Mouse (Mus musculus) liver, embryonic 12.5 days (tissue): ENCODE data around the gene Gm5105. TPM values are rescaled to one million over a fixed set of nuclear protein-coding genes. Genes with fewer than 3 reads are reported as not detected.

Experiments
- ATAC-seq: fragments of 200-750 bp; cut with Nextera tagmentation; 2 replicates; pipeline ENCODE4 v1.8.0; 2017; ENCODE audit warnings: moderate number of reproducible peaks, mild to moderate bottlenecking, moderate library complexity
- H3K27ac ChIP-seq: fragments of 300-500 bp; sonication (generic); 2 replicates; pipeline ENCODE4 v1.5.1; 2016; ENCODE audit warnings: mild to moderate bottlenecking
- H3K27me3 ChIP-seq: fragments of 300-500 bp; sonication (generic); replicated peaks from 2 replicates; pipeline ENCODE4 v1.6.1; 2016; ENCODE audit warnings: mild to moderate bottlenecking, moderate library complexity
- H3K36me3 ChIP-seq: fragments of 300-500 bp; sonication (generic); 2 replicates; pipeline ENCODE4 v1.6.1; 2016; ENCODE audit warnings: mild to moderate bottlenecking, moderate library complexity
- H3K4me1 ChIP-seq: fragments of 300-500 bp; sonication (generic); 2 replicates; pipeline ENCODE4 v1.6.1; 2016
- H3K4me2 ChIP-seq: fragments of 300-500 bp; sonication (generic); 2 replicates; pipeline ENCODE4 v1.6.1; 2016; ENCODE audit warnings: mild to moderate bottlenecking, moderate library complexity
- H3K4me3 ChIP-seq: fragments of 300-500 bp; sonication (generic); 2 replicates; pipeline ENCODE4 v1.5.1; 2016; ENCODE audit warnings: mild to moderate bottlenecking, moderate library complexity
- H3K9ac ChIP-seq: fragments of 300-500 bp; sonication (generic); 2 replicates; pipeline ENCODE4 v1.6.1; 2016; ENCODE audit warnings: mild to moderate bottlenecking, moderate library complexity
- H3K9me3 ChIP-seq: fragments of 300-500 bp; sonication (generic); replicated peaks from 2 replicates; pipeline ENCODE4 v1.6.1; 2016; ENCODE audit warnings: mild to moderate bottlenecking, moderate library complexity
- WGBS: fragments of 180-500 bp; shearing (Covaris S2); methylation state at CpG from one replicate; pipeline ENCODE4 v1.1.7; 2016; ENCODE audit not compliant: insufficient replicate concordance; 5-methylcytosine and 5-hydroxymethylcytosine counted together
- polyA plus RNA-seq: library from polyadenylated mRNA; unstranded; fragments of >200 nt; fragmentation: Nextera tagmentation; extraction: Ambion mirVana; gene quantifications from 2 replicates; pipeline ENCODE4 v1.2.1, GENCODE M21; 2016

Gene Gm5105
- polyA plus RNA-seq, 1 experiment from 2014 or later, result not detected

DNA sequence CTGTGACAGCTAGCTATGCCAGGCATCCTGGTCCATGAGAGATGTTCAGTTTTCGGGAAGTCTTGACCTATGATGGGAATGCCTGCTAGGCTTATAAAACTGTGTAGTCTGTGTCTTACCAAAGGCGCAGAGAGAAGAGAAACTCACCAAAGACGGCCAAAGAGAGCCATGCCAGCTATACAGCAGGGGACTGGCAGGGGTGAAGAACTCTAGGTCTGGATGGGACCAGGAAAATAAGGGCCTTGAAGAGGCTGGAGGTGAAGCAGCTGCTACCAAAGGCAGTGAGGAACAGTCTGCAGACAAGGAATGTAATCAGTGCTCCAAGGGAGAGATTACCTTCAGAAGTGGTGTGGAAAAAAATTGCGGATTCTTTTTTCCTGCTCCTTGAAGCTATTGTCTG, 16.7 kb upstream of the Gm5105 start:
- no peaks in the 10 kb centered on the region for H3K4me1 ChIP-seq
- WGBS, result 63% methylated on average over 4 of the region's 4 CpGs
- H3K4me2 ChIP-seq, result no peak overlapping the region
- no peak overlapping the region for H3K9ac ChIP-seq
- H3K4me3 ChIP-seq, result no peak overlapping the region
- no peak for ATAC-seq
- no peak overlapping the region for H3K27ac ChIP-seq
- H3K9me3 ChIP-seq, result no peaks in the 10 kb centered on the region
- no peaks in the 10 kb centered on the region for H3K27me3 ChIP-seq
- no peaks in the 10 kb centered on the region for H3K36me3 ChIP-seq

DNA sequence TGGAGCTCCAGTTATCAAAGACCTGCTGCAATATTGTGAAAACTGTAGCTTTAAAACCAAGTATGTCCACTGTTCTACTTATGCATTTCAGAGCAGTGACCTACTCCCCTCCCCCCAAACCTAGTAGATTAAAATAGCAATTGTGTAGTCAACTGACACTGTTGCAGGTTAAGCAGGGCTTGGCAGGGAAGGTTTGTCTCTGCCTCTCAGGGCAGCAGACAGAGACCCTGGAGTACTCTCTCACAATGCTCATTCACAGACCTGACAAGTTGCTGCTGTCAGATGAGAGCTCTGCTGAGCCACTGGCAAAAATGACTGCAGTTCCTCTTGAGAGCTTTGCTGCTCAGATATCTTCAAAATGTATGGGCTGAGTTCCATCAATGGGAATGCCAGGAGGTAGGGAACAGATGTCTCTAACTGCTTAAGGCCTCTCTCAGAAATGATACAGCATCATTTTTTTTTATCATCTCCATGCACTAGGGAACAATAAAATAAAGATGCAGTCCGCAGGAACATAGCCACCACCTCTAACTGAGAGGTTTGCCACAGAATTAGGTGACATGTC, 16.0 kb upstream of the Gm5105 start:
- Histone ChIP-seq H3K9ac (no peak overlapping the region), H3K27ac (no peak overlapping the region), H3K4me2 (no peak overlapping the region), H3K4me1 (no peaks in the 10 kb centered on the region), H3K9me3 (no peaks in the 10 kb centered on the region), H3K36me3 (no peaks in the 10 kb centered on the region), H3K4me3 (no peak overlapping the region), H3K27me3 (no peaks in the 10 kb centered on the region)
- no peak for ATAC-seq
- 72% methylated on average over 1 of the region's 1 CpGs for WGBS

DNA sequence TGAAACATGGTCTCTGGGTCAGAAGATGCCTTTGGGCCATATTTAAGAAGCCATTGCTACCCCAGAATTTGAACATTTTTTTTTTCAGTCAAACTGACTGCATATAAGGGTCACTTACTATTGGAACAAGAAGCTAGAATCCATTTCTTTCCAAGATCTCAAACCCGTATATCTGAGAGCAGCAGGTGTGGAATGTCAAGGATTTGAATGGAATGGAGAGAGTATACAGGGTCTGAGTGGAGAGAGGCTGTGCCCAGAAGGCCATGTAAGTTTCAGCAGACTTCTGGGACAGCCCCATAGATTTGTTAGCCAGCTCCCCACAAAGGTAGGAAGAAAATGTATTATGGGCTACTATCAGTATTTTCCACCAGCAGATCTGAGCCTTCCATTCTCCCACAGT, 11.5 kb upstream of the Gm5105 start:
- H3K4me2 ChIP-seq, result no peak overlapping the region
- no peaks in the 10 kb centered on the region for H3K9me3 ChIP-seq
- WGBS, result 68% methylated on average over 1 of the region's 1 CpGs
- ATAC-seq, result no peak
- H3K36me3 ChIP-seq, result no peaks in the 10 kb centered on the region
- H3K4me3 ChIP-seq, result no peak overlapping the region
- no peaks in the 10 kb centered on the region for H3K4me1 ChIP-seq
- no peak overlapping the region for H3K9ac ChIP-seq
- H3K27me3 ChIP-seq, result no peaks in the 10 kb centered on the region
- H3K27ac ChIP-seq, result no peak overlapping the region

DNA sequence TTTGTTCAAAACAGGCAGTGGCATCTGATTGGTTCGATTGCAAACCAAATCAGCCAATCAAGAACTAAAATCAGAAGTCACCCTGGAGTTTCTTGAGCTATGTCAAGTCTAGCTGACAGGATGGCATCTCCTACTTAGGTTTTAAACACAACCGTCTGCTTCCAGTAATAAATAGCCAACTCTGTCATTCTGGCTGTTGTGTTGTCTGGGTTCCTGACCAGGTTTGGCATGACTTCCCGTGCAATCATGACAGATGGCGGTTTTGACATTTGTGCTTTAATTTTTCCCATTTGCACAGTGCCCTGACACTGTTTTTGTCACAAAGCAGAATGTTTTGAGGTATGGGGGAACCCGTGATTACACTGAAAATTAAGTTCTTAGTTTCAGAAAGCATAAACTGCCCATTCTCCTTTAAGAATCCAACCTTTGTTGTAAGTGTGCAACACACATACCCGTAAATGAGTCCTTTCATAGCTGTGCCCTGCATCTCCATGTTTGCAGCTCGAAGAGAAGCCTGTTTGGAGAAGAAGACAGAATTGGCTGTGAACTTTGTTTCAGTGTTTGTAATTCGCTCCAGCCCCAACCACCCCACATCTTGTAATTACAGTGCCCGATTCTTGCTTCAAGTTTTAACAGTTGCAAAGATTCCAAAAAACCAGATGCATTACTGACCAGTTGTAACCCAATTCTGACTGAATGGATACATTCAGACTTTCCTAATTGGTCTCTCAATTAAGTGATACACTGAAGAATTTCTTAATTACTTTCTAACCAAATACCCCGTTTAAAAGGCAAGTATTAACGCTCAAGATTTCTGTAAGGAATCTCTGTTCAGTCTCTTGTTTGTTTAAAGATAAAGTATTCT, 10.5 kb upstream of the Gm5105 start:
- no peaks in the 10 kb centered on the region for H3K9me3 ChIP-seq
- H3K36me3 ChIP-seq, result no peaks in the 10 kb centered on the region
- H3K9ac ChIP-seq, result no peak overlapping the region
- no peak for ATAC-seq
- 70% methylated on average over 11 of the region's 11 CpGs for WGBS
- no peak overlapping the region for H3K27ac ChIP-seq
- H3K27me3 ChIP-seq, result no peaks in the 10 kb centered on the region
- no peak overlapping the region for H3K4me3 ChIP-seq
- H3K4me2 ChIP-seq, result no peak overlapping the region
- H3K4me1 ChIP-seq, result no peaks in the 10 kb centered on the region

DNA sequence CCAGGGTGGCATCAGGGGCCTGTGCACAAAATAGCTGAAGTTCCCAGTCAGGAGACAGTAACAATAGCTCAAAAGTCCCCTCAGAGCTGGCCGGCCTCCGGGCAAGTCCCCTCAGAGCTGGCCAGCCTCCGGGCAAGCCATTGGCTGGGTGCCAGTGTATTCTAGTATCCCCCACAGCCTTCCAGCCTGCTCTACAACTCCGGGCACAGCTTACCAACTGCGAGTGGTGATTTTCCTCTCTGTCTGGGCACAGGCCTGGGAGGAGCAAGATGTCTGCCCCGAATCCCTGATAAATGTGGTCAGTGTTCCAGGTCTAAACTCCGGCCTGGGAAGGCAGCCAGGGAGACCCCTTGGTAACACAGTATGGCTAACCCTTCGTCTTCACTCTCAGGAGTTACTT, 8.0 kb upstream of the Gm5105 start:
- Histone ChIP-seq H3K27ac (no peak overlapping the region), H3K36me3 (no peaks in the 10 kb centered on the region), H3K4me1 (no peaks in the 10 kb centered on the region), H3K9ac (no peak overlapping the region), H3K4me2 (no peak overlapping the region), H3K9me3 (no peaks in the 10 kb centered on the region), H3K27me3 (no peaks in the 10 kb centered on the region), H3K4me3 (no peak overlapping the region)
- no peak for ATAC-seq
- WGBS, result 75% methylated on average over 8 of the region's 8 CpGs

DNA sequence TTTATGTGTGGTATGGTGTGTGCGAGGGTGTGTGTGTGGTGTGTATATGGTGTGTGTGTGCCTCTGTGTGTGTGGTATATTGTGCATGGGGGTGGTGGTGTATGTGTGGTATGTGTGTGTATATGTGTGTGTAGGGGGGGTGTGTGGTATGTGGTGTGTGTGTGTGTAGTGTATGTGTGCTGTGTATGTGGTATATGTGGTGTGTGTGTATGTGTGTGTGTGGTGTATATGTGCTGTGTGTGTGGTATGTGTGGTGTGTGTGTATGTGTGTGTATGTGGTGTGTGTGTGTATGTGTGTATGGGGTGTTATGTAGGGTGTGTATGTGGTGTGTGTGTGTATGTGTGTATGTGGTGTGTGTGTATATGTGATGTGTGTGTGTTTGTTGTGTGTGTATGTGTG, 7.0 kb upstream of the Gm5105 start:
- no peak overlapping the region for H3K27ac ChIP-seq
- H3K9me3 ChIP-seq, result no peaks in the 10 kb centered on the region
- H3K4me1 ChIP-seq, result no peaks in the 10 kb centered on the region
- no peaks in the 10 kb centered on the region for H3K27me3 ChIP-seq
- H3K4me2 ChIP-seq, result no peak overlapping the region
- H3K9ac ChIP-seq, result no peak overlapping the region
- ATAC-seq, result no peak
- H3K4me3 ChIP-seq, result no peak overlapping the region
- 83% methylated on average over 1 of the region's 1 CpGs for WGBS
- no peaks in the 10 kb centered on the region for H3K36me3 ChIP-seq

DNA sequence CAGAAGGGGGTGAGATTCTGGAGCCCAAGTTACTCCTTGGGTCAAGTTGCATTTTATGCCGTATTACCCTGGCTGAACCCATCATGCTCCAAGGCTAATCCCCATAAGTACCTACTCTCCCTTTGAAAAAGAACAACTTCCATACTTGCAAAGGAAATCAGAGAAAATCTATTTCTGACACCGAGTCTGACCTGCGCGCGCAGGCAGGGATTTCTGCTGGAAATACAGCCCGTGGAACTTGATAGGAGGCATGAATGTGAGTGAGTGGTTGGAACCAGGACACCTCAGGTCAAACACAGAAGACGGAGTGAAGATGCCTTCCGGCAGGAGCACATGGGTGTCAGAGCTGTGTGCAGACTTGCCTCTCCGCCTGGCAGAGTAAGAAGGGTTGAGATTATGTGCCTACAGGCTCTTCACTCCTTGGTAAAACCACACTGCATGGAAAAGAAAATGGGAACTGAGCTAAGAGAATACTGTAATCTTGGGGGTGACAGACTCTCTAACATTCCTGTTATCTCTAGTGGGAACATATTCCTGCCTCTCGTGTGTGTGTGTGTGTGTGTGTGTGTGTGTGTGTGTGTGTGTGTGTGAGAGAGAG, 4.4 kb upstream of the Gm5105 start:
- ATAC-seq, result no peak
- no peaks in the 10 kb centered on the region for H3K4me1 ChIP-seq
- H3K4me2 ChIP-seq, result no peak overlapping the region
- WGBS, result 66% methylated on average over 10 of the region's 10 CpGs
- H3K36me3 ChIP-seq, result no peaks in the 10 kb centered on the region
- no peak overlapping the region for H3K27ac ChIP-seq
- H3K9me3 ChIP-seq, result no peaks in the 10 kb centered on the region
- H3K27me3 ChIP-seq, result 0 out of 2 replicates have a peak, but pooled peaks cover 4% of the 10 kb centered on the region
- no peak overlapping the region for H3K9ac ChIP-seq
- no peak overlapping the region for H3K4me3 ChIP-seq

DNA sequence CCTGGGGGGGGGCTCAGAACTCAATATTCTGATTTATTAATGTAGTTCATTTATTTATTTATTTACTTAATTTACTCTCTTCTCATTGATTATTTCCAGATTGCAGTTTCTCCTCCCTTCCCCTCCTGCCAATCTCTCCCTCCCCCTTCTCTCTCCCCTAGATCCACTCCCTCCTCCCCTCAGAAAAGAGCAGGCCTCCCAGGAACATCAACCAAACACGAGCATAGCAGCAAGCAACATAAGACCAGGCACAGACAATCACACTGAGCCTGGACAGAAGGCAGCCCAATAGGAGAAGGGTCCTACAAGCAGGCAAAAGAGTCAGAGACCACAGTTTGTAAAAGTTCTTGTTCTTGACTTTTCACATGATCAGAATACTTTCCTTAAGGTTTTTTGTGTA, 3.8 kb upstream of the Gm5105 start:
- Histone ChIP-seq H3K4me3 (no peak overlapping the region), H3K4me2 (no peak overlapping the region)
- WGBS, result 23% methylated on average over 1 of the region's 1 CpGs

DNA sequence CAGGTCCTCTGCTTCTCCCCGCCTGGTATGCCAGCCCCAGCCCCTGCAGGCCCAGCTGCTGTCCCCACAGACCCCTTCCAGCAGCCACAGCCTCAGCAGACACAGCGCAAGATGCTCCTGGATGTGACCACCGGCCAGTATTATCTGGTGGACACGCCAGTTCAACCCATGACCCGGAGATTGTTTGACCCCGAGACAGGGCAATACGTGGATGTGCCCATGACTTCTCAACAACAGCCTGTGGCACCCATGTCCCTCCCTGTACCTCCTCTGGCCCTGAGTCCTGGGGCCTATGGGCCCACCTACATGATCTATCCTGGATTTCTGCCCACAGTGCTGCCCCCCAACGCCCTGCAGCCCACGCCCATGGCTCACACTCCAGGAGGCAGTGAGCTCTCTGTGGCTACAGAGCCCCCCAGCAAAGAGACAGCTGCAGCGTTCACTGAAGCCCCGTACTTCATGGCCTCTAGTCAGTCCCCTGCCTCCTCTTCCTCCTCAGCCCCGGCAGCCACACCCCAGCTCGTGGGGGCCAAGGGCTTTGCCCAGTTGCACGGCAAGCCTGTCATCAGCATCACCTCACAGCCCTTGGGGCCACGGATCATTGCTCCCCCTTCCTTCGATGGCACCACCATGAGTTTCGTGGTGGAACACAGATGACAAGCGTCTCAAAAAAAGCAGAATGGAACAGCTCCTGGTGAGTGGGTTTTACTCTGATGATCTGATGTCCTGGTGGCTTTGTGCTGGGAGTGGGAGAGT, 2.7 kb upstream of the Gm5105 start:
- H3K36me3 ChIP-seq, result no peaks in the 10 kb centered on the region
- no peak overlapping the region for H3K4me3 ChIP-seq
- H3K9ac ChIP-seq, result no peak overlapping the region
- no peak overlapping the region for H3K27ac ChIP-seq
- H3K9me3 ChIP-seq, result no peaks in the 10 kb centered on the region
- 66% methylated on average over 18 of the region's 18 CpGs for WGBS
- H3K4me1 ChIP-seq, result no peaks in the 10 kb centered on the region
- no peak overlapping the region for H3K4me2 ChIP-seq
- H3K27me3 ChIP-seq, result peaks cover 10% of the 10 kb centered on the region; the same call in 1 of the 2 replicates
- ATAC-seq, result no peak

More for the DNA sequence above, 3.8 kb upstream of the Gm5105 start:
- H3K9me3 ChIP-seq, result no peaks in the 10 kb centered on the region
- no peaks in the 10 kb centered on the region for H3K4me1 ChIP-seq
- peaks cover 4% of the 10 kb centered on the region; the same call in 1 of the 2 replicates for H3K27me3 ChIP-seq
- no peak for ATAC-seq
- no peaks in the 10 kb centered on the region for H3K36me3 ChIP-seq
- no peak overlapping the region for H3K9ac ChIP-seq
- no peak overlapping the region for H3K27ac ChIP-seq

DNA sequence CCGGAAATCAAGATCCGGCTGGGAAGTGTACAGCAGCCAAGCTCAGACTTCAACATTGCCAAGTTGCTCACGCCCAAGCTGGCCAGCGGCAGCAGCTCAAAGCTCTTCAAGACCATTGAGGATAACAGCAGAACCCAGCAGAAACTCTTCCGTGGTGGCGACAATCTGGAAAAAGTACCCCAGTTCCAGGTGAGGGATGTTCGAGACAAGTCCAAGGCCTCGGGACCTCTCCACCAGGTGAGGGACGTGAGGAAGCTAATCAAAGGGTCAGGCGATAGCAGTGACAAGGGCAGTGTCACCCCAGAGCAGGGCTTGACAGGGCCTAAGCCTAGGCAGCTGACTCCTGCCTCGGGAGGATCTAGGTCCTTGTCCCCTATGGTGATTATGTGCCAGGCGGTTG, 915 bp upstream of the Gm5105 start:
- Histone ChIP-seq H3K9ac (no peak overlapping the region), H3K27ac (no peak overlapping the region), H3K9me3 (no peaks in the 10 kb centered on the region), H3K36me3 (no peaks in the 10 kb centered on the region), H3K4me1 (no peaks in the 10 kb centered on the region), H3K4me3 (no peak overlapping the region), H3K4me2 (no peak overlapping the region), H3K27me3 (peaks cover 10% of the 10 kb centered on the region; the same call in 1 of the 2 replicates)
- no peak for ATAC-seq
- WGBS, result 81% methylated on average over 12 of the region's 12 CpGs

DNA sequence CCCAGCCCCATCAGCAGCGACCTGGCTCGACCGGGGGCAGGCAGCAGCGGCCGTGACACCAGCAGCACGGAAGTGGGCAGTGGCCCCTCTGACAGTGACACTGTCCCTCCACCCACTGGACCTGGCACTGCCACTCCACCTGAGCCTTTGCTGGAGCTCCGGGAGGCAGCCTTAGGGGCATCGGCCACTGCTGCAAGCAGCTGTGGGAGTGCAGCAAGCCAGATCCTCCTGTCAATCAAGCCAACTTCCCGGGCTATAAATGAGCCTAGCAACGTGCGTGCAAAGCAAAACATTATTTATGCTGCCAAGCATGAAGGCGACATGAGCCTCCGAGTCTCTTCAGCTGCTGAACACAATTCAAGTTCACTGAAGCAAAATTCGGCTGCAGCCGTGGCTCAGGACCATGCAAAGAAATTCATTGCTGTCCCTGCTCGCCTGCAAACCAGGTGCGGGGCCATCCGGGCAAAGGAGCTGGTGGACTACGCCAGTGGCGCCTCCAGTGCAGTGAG, 786 bp downstream of the Gm5105 start:
- Histone ChIP-seq H3K4me3 (no peak overlapping the region), H3K9me3 (no peaks in the 10 kb centered on the region), H3K4me2 (no peak overlapping the region), H3K27me3 (peaks cover 10% of the 10 kb centered on the region; the same call in 1 of the 2 replicates), H3K9ac (no peak overlapping the region), H3K36me3 (no peaks in the 10 kb centered on the region), H3K27ac (no peak overlapping the region), H3K4me1 (no peaks in the 10 kb centered on the region)
- 75% methylated on average over 20 of the region's 20 CpGs for WGBS
- ATAC-seq, result no peak
